Mouse (Mus musculus) liver, postnatal 0 days (tissue): ENCODE results near the gene Lrrc4c. TPM values are rescaled to one million over a fixed set of nuclear protein-coding genes. Genes with fewer than 3 reads are reported as not detected.

Experiments used
- ATAC-seq: fragments of 200-750 bp; cut with Nextera tagmentation; 2 replicates; pipeline ENCODE4 v1.8.0; 2017; ENCODE audit warnings: mild to moderate bottlenecking, moderate library complexity
- DNase-seq: peaks from one replicate; pipeline ENCODE4 v3.0.0-alpha.2; 2016
- H3K27ac ChIP-seq: fragments of 300-500 bp; sonication (generic); 2 replicates; pipeline ENCODE4 v1.5.1; 2014; ENCODE audit warnings: antibody characterized with exemption, moderate library complexity, mild to moderate bottlenecking, low read depth
- H3K27me3 ChIP-seq: fragments of 300-500 bp; sonication (generic); 2 replicates; pipeline ENCODE4 v1.6.1; 2014; ENCODE audit warnings: low read length, control low read depth, mixed read lengths; ENCODE audit not compliant: insufficient read depth
- H3K36me3 ChIP-seq: fragments of 300-500 bp; sonication (generic); replicated peaks from 2 replicates; pipeline ENCODE4 v1.6.1; 2014; ENCODE audit warnings: mild to moderate bottlenecking, control low read depth, low read length, moderate library complexity, mixed read lengths; ENCODE audit not compliant: insufficient read depth
- H3K4me1 ChIP-seq: fragments of 300-500 bp; sonication (generic); 2 replicates; pipeline ENCODE4 v1.6.1; 2014; ENCODE audit warnings: antibody characterized with exemption, mild to moderate bottlenecking, control low read depth; ENCODE audit not compliant: insufficient read depth
- H3K4me2 ChIP-seq: fragments of 300-500 bp; sonication (generic); 2 replicates; pipeline ENCODE4 v1.6.1; 2014; ENCODE audit warnings: low read depth, mild to moderate bottlenecking, low read length, moderate library complexity, mixed read lengths
- H3K4me3 ChIP-seq: fragments of 300-500 bp; sonication (generic); 2 replicates; pipeline ENCODE4 v1.5.1; 2014; ENCODE audit warnings: low read depth, low read length
- H3K9ac ChIP-seq: fragments of 300-500 bp; sonication (generic); replicated peaks from 2 replicates; pipeline ENCODE4 v1.6.1; 2014; ENCODE audit warnings: mild to moderate bottlenecking, moderate library complexity
- H3K9me3 ChIP-seq: fragments of 300-500 bp; sonication (generic); 2 replicates; pipeline ENCODE4 v1.6.1; 2016; ENCODE audit warnings: mild to moderate bottlenecking, control low read depth, low read length, mixed read lengths
- CTCF ChIP-seq: sonication (generic); IDR thresholded peaks from 2 replicates; pipeline ENCODE4 v1.5.1; 2016; ENCODE audit warnings: antibody characterized with exemption, low read depth
- EP300 ChIP-seq: IDR thresholded peaks from 2 replicates; pipeline ENCODE4 v1.6.1; 2016; ENCODE audit warnings: antibody characterized with exemption, low read depth, mild to moderate bottlenecking
- WGBS: fragments of 180-500 bp; shearing (Covaris S2); extraction: QIAGEN DNeasy Blood & Tissue Kit; methylation state at CpG from one replicate; pipeline ENCODE4 v1.1.7; 2014; ENCODE audit not compliant: insufficient replicate concordance; 5-methylcytosine and 5-hydroxymethylcytosine counted together
- polyA plus RNA-seq: library from polyadenylated mRNA; unstranded; fragments of >200 nt; fragmentation: Nextera tagmentation; extraction: Ambion mirVana; gene quantifications from 2 replicates; pipeline ENCODE4 v1.2.1, GENCODE M21; 2015

The Lrrc4c gene
- polyA plus RNA-seq, 1 experiment from 2014 or later = 0.36 TPM

DNA sequence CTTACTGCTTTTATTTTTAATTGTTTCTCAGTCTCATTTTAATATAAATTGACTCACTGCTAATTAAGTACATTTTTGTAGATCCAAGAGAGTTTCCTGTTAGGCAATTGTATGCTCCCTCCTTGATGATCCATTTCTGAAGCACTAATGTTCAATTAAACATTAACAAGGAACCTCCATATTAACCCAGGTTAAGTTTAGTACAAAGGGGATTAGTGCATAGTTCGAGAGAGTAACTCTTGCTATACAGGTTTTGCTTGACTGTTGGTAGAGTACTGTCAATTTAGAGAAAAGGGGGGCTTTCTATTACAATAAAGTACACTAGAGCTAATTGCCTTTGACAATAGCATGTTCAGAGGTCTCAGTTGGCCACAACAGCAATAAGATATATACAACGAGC lies 84.5 kb downstream of the Lrrc4c start:
- Histone ChIP-seq H3K36me3 (no peaks in the 10 kb centered on the region), H3K27me3 (no peaks in the 10 kb centered on the region), H3K4me1 (no peaks in the 10 kb centered on the region), H3K9ac (no peak overlapping the region), H3K4me3 (no peak overlapping the region), H3K27ac (no peak overlapping the region), H3K9me3 (no peaks in the 10 kb centered on the region), H3K4me2 (no peak overlapping the region)
- ATAC-seq (no peak), DNase-seq (no peak)
- no peak for TF ChIP-seq CTCF
- no peak for TF ChIP-seq EP300
- WGBS = 62% methylated on average over 2 of the region's 2 CpGs

DNA sequence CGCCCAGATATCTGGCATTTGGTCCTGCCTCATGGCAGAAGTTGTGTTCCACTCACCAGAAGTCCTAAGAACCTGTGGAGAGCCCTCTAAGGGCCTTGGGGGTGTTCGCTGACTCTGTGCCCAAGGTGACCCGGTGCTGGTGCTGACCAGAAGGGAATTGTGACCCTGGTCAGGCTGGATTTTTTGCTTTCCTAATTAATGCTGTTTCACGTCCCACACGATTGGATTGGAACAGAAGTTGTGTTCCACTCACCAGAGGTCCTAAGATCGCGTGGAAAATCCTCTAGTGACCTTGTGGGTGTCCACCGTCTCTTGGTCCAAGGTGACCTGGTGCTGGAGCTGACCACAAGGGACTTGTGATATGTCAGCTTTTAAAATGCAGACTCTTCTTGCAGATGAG lies 88.9 kb downstream of the Lrrc4c start:
- ATAC-seq (no peak), DNase-seq (no peak)
- Histone ChIP-seq H3K9ac (no peak overlapping the region), H3K4me3 (no peak overlapping the region), H3K27ac (no peak overlapping the region), H3K4me2 (no peak overlapping the region), H3K4me1 (no peaks in the 10 kb centered on the region), H3K36me3 (no peaks in the 10 kb centered on the region), H3K27me3 (no peaks in the 10 kb centered on the region), H3K9me3 (no peaks in the 10 kb centered on the region)
- TF ChIP-seq EP300 (no peak), CTCF (no peak)
- 72% methylated on average over 8 of the region's 8 CpGs for WGBS

DNA sequence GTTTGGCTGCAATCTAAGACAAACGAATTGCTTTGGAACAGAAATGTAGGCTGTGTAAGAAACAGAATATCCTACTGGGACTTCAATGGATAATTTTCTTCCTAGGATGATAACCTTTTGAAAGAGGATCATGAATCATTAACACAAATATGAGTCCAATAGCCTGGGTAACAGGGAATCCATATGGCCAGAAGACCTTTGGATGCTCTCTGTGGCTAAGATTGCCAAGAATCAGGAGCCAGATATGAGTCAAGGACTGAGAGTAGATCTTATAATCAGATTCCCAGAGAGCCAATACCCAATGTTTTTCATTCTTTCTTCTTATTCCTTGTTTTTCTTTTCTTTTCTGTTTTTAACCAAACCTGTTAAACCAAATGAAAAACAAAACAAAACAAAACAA lies 93.2 kb downstream of the Lrrc4c start:
- DNase-seq = no peak
- no peak overlapping the region for H3K4me2 ChIP-seq
- no peaks in the 10 kb centered on the region for H3K9me3 ChIP-seq
- H3K4me1 ChIP-seq = no peaks in the 10 kb centered on the region
- no peaks in the 10 kb centered on the region for H3K36me3 ChIP-seq
- H3K4me3 ChIP-seq = no peak overlapping the region
- ATAC-seq = no peak
- no peak overlapping the region for H3K9ac ChIP-seq
- TF ChIP-seq CTCF = no peak
- TF ChIP-seq EP300 = no peak
- H3K27me3 ChIP-seq = no peaks in the 10 kb centered on the region
- H3K27ac ChIP-seq = no peak overlapping the region
- WGBS = 76% methylated on average over 1 of the region's 1 CpGs

DNA sequence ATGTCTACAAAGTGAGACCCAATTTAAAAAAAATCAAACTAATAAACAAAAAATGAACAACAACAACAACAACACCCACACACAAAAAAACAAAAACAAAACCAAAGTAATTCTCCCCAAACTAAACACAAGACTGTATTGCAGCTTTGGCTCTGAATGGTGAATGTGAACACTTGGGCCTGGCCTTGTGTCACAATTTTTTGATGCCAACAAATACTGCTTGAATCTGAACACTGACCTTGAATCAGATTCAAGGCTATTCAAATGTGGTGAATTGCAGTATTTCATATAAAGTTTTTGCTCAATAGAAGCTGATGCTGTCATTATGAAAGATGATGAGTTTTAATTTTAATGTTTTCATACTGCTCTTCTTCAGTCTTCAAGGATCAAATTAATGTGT lies 143.6 kb downstream of the Lrrc4c start:
- Histone ChIP-seq H3K27me3 (no peaks in the 10 kb centered on the region), H3K4me2 (no peak overlapping the region), H3K4me1 (no peaks in the 10 kb centered on the region), H3K27ac (no peak overlapping the region), H3K4me3 (no peak overlapping the region), H3K9ac (no peak overlapping the region), H3K9me3 (no peaks in the 10 kb centered on the region), H3K36me3 (no peaks in the 10 kb centered on the region)
- TF ChIP-seq CTCF (no peak), EP300 (no peak)
- DNase-seq (no peak), ATAC-seq (no peak)

DNA sequence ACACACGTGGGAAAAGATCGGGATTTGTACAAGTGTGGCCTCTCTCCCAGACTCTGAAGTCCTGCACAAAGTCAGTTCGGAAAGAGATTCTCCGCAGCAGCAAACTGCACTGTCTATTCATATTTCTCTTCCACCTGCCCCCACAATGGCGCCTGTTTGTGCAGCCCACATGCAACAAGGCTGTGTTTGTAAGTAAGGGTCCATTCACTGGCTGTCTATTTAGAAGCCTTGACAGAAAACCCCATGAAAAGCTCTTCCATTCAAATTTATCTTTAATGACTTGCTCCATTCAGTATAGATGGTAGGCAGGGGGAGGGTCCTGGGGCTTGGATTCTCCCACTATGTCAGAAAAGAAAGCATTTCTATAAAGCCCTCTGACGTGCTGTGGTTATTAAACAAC lies 157.7 kb downstream of the Lrrc4c start:
- no peak overlapping the region for H3K4me3 ChIP-seq
- TF ChIP-seq EP300 (no peak), CTCF (no peak)
- no peak for ATAC-seq
- no peak overlapping the region for H3K27ac ChIP-seq
- no peaks in the 10 kb centered on the region for H3K4me1 ChIP-seq
- H3K9ac ChIP-seq = no peak overlapping the region
- no peak overlapping the region for H3K4me2 ChIP-seq
- no peaks in the 10 kb centered on the region for H3K36me3 ChIP-seq
- H3K27me3 ChIP-seq = no peaks in the 10 kb centered on the region
- H3K9me3 ChIP-seq = no peaks in the 10 kb centered on the region
- WGBS = 75% methylated on average over 6 of the region's 6 CpGs
- no peak for DNase-seq

DNA sequence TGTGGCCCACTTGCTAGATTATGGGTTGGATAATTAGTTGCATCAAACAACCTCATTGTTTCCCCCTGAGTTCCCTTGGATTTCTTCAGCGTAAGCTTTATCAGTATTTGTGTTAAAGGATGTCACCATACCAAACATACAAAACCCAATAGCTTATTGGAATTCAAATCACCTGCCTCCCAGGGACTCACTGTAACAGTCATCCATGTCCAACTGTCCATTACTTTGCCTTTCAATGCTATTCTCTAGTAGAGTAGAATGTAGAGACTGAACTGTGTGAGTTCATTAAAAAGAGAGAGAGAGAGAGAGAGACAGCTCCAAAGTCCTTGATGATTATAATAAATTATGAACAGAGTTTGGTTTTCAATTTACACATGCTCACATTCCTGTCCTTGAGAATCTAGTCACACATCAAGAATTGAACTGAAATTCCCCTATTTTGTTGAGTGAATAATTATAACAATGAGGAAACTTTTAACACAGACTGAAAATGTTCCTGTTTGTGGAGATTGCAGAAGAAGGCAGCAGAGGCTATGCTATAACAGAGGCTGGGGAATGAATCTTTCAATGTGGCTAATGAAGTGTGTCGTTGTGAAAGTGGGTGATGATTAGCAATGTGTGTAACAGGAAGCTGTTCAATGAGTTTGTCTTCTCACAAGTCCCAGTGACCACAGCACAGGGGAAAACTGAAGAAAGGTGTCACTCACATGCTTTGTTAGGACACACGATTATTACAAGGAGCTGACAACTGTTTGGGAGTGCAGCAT lies 181.3 kb downstream of the Lrrc4c start:
- H3K9ac ChIP-seq = no peak overlapping the region

More for the DNA sequence above, 181.3 kb downstream of the Lrrc4c start:
- Histone ChIP-seq H3K9me3 (no peaks in the 10 kb centered on the region), H3K36me3 (no peaks in the 10 kb centered on the region), H3K27me3 (no peaks in the 10 kb centered on the region), H3K4me3 (no peak overlapping the region), H3K4me1 (no peaks in the 10 kb centered on the region), H3K4me2 (no peak overlapping the region), H3K27ac (no peak overlapping the region)
- DNase-seq (no peak), ATAC-seq (no peak)
- 68% methylated on average over 3 of the region's 3 CpGs for WGBS
- TF ChIP-seq EP300 = no peak
- no peak for TF ChIP-seq CTCF
